Mouse (Mus musculus) limb, embryonic 14.5 days (tissue): ENCODE measurements around the gene Magt1. TPM values are rescaled to one million over a fixed set of nuclear protein-coding genes. Genes with fewer than 3 reads are reported as not detected.

Experiments used
- ATAC-seq: fragments of 200-750 bp; cut with Nextera tagmentation; 2 replicates; pipeline ENCODE4 v1.8.0; 2017; ENCODE audit warnings: low read depth, moderate number of reproducible peaks, moderate TSS enrichment; ENCODE audit not compliant: low FRiP score
- DNase-seq: peaks from one replicate; pipeline ENCODE4 v3.0.0-alpha.2; 2015; ENCODE audit warnings: low spot score
- H3K27ac ChIP-seq: fragments of 300-500 bp; sonication (generic); replicated peaks from 2 replicates; pipeline ENCODE4 v1.5.1; 2014; ENCODE audit warnings: low read depth, mild to moderate bottlenecking, low read length, moderate library complexity, mixed read lengths
- H3K27me3 ChIP-seq: fragments of 300-500 bp; sonication (generic); 2 replicates; pipeline ENCODE4 v1.6.1; 2014; ENCODE audit warnings: low read length, mixed read lengths; ENCODE audit not compliant: control insufficient read depth, insufficient read depth
- H3K36me3 ChIP-seq: fragments of 300-500 bp; sonication (generic); 2 replicates; pipeline ENCODE4 v1.6.1; 2014; ENCODE audit warnings: mild to moderate bottlenecking, low read length, moderate library complexity, mixed read lengths; ENCODE audit not compliant: control insufficient read depth, insufficient read depth
- H3K4me1 ChIP-seq: fragments of 300-500 bp; sonication (generic); 2 replicates; pipeline ENCODE4 v1.6.1; 2014; ENCODE audit warnings: antibody characterized with exemption, low read length, mixed read lengths; ENCODE audit not compliant: control insufficient read depth, insufficient read depth
- H3K4me2 ChIP-seq: fragments of 300-500 bp; sonication (generic); replicated peaks from 2 replicates; pipeline ENCODE4 v1.6.1; 2014; ENCODE audit warnings: low read depth, mild to moderate bottlenecking, low read length, moderate library complexity; ENCODE audit not compliant: severe bottlenecking
- H3K4me3 ChIP-seq: fragments of 300-500 bp; sonication (generic); replicated peaks from 2 replicates; pipeline ENCODE4 v1.5.1; 2014; ENCODE audit warnings: low read length
- H3K9ac ChIP-seq: fragments of 300-500 bp; sonication (generic); 2 replicates; pipeline ENCODE4 v1.6.1; 2014; ENCODE audit warnings: mild to moderate bottlenecking, low read depth, low read length, moderate library complexity; ENCODE audit not compliant: severe bottlenecking
- H3K9me3 ChIP-seq: fragments of 300-500 bp; sonication (generic); 2 replicates; pipeline ENCODE4 v1.6.1; 2016; ENCODE audit warnings: low read length; ENCODE audit not compliant: control insufficient read depth
- POLR2A ChIP-seq: fragments of 200-500 bp; IDR thresholded peaks from 2 replicates; pipeline ENCODE4 v1.8.0; 2012; ENCODE audit warnings: inconsistent platforms, mild to moderate bottlenecking, moderate library complexity, borderline replicate concordance; ENCODE audit not compliant: insufficient read depth, insufficient read length; ENCODE audit errors: extremely low read depth
- WGBS: fragments of 180-500 bp; shearing (Covaris S2); extraction: QIAGEN DNeasy Blood & Tissue Kit; methylation state at CpG from one replicate; pipeline ENCODE4 v1.1.7; 2014; 5-methylcytosine and 5-hydroxymethylcytosine counted together
- polyA plus RNA-seq, 2 experiments: library from polyadenylated mRNA; depleted of rRNA in 1 of 2; stranded (reverse) in 1 of 2; unstranded in 1 of 2; fragments of >200 nt; fragmentation: Nextera tagmentation in 1 of 2; extraction: Ambion mirVana in 1 of 2; gene quantifications; 2 replicates each; pipeline versions ENCODE4 v1.2.1 to v1.2.3; 2012 to 2014

Magt1 gene
- polyA plus RNA-seq (2012; rRNA removed) (24.3 and 26.8 TPM in 2 replicates), polyA plus RNA-seq (2014; fragmentation: Nextera tagmentation; extraction: Ambion mirVana) (55.3 and 60.1 TPM in 2 replicates)

GRCm38 (mm10) chrX:106011465-106012159, at the start of gene Magt1:
Magt1 (minus strand) TSS chrX:106011906.
- peak; percentile 91 for DNase-seq
- no peaks in the 10 kb centered on the region for H3K27me3 ChIP-seq
- no peaks in the 10 kb centered on the region for H3K9me3 ChIP-seq
- 22% methylated on average over 43 of the region's 45 CpGs for WGBS
- H3K4me2 ChIP-seq: peak within 1 kb of the TSS; percentile 38
- peak within 1 kb of the TSS; percentile 78 for H3K27ac ChIP-seq
- H3K4me1 ChIP-seq: 0 out of 2 replicates have a peak, but pooled peaks cover 3% of the 10 kb centered on the region
- ATAC-seq: peak; percentile 95
- no peaks in the 10 kb centered on the region for H3K36me3 ChIP-seq
- 0 out of 2 replicates have a peak, but pooled peaks have one; percentile 29 for TF ChIP-seq POLR2A
- H3K4me3 ChIP-seq: peak within 1 kb of the TSS; percentile 54
- peak within 1 kb of the TSS; percentile 56 for H3K9ac ChIP-seq

DNA sequence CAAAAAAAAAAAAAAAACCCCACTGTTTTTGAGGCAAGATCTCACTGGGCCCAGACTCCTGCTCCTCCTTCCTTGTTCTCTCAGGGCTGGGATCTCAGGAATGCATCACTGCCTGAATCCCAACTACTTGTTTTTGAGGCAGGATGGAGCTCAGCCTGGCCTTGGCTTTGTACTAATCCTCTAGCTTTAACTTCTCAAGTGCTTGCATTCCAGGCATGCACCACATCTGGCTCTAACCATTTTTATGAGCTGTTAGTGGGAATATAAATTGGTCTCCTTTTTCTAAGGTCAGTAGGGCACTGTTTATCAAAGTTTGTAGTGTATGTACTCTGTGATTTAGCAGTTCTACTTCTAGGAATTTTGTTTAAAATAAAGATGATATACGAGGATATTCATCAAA, 36.5 kb upstream of the Magt1 start:
- Histone ChIP-seq H3K9ac (no peak overlapping the region), H3K27ac (no peak overlapping the region), H3K4me1 (no peaks in the 10 kb centered on the region; the same call in 1 of the 2 replicates), H3K36me3 (no peaks in the 10 kb centered on the region), H3K27me3 (no peaks in the 10 kb centered on the region), H3K9me3 (no peaks in the 10 kb centered on the region), H3K4me3 (no peak overlapping the region), H3K4me2 (no peak overlapping the region)
- no peak for TF ChIP-seq POLR2A
- peak; percentile 67; the same call in 1 of the 2 replicates for ATAC-seq
- WGBS: 17% methylated on average over 1 of the region's 1 CpGs
- DNase-seq: no peak

- TF ChIP-seq POLR2A: no peak
- H3K27ac ChIP-seq: no peak overlapping the region
- H3K27me3 ChIP-seq: no peaks in the 10 kb centered on the region
- H3K4me1 ChIP-seq: no peaks in the 10 kb centered on the region; the same call in 1 of the 2 replicates
- H3K9ac ChIP-seq: no peak overlapping the region
- no peak overlapping the region for H3K4me2 ChIP-seq
- H3K4me3 ChIP-seq: no peak overlapping the region
- H3K9me3 ChIP-seq: no peaks in the 10 kb centered on the region
- 51% methylated on average over 9 of the region's 9 CpGs for WGBS
- H3K36me3 ChIP-seq: no peaks in the 10 kb centered on the region
- DNase-seq (no peak), ATAC-seq (no peak)
Observed at GRCm38 (mm10) chrX:106045928-106046327, 34.2 kb upstream of the Magt1 start.

DNA sequence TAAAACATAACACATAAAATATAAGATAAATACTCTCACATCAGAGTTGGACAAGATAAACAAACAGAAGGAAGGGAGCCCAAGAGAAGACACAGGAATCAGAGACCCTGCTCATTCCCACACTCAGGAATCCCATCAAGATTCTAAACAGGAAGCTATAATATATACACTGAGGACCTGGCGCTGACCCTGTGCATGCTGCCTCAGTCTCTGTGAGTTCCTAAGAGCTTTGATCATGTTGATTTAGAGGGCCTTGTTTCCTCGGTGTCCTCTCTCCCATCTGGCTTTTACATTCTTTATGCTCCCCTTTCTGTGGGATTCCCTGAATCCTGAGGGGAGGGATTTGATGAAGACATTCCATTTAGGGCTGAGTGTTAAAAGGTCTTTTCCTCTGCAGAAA, 33.7 kb upstream of the Magt1 start:
- H3K9me3 ChIP-seq: no peaks in the 10 kb centered on the region
- H3K27ac ChIP-seq: no peak overlapping the region
- H3K4me3 ChIP-seq: no peak overlapping the region
- no peak for DNase-seq
- no peaks in the 10 kb centered on the region for H3K27me3 ChIP-seq
- WGBS: 29% methylated on average over 2 of the region's 2 CpGs
- H3K9ac ChIP-seq: no peak overlapping the region
- TF ChIP-seq POLR2A: no peak
- H3K4me1 ChIP-seq: no peaks in the 10 kb centered on the region; the same call in 1 of the 2 replicates
- no peak for ATAC-seq
- no peaks in the 10 kb centered on the region for H3K36me3 ChIP-seq
- no peak overlapping the region for H3K4me2 ChIP-seq

- DNase-seq: peak; percentile 33
- Histone ChIP-seq H3K4me1 (no peaks in the 10 kb centered on the region; the same call in 1 of the 2 replicates), H3K27me3 (no peaks in the 10 kb centered on the region), H3K9me3 (no peaks in the 10 kb centered on the region), H3K4me3 (no peak overlapping the region), H3K4me2 (no peak overlapping the region), H3K27ac (no peak overlapping the region), H3K9ac (no peak overlapping the region), H3K36me3 (no peaks in the 10 kb centered on the region)
- ATAC-seq: no peak
- TF ChIP-seq POLR2A: no peak
- 44% methylated on average over 8 of the region's 8 CpGs for WGBS
Observed at GRCm38 (mm10) chrX:106043863-106044617, 32.3 kb upstream of the Magt1 start.
